Mouse (Mus musculus) MEL (cell line): Measurements from ENCODE around the gene Atp10a. TPM values are rescaled to one million over a fixed set of nuclear protein-coding genes. Genes with fewer than 3 reads are reported as not detected.

Experiments used
- DNase-seq: peaks from one replicate; pipeline ENCODE4 v3.0.0; 2011; ENCODE audit warnings: low read depth, low spot score
- H3K27ac ChIP-seq: 2 replicates; pipeline ENCODE4 v1.5.1; 2012; ENCODE audit warnings: low read depth, mild to moderate bottlenecking, control low read depth, low read length, moderate library complexity; ENCODE audit not compliant: control insufficient read depth
- H3K27me3 ChIP-seq, 2 experiments: fragments of 150-350 bp in 1 of 2; sonication (generic) in 1 of 2; 2 replicates each; pipeline ENCODE4 v1.6.1; 2012; ENCODE audit warnings: low read length in 2 of 2, mild to moderate bottlenecking in 2 of 2, improper control_type of control experiment in 1 of 2, moderate library complexity in 1 of 2; ENCODE audit not compliant: insufficient read depth in 2 of 2, control insufficient read depth in 1 of 2
- H3K36me3 ChIP-seq, 2 experiments: 2 replicates each; pipeline ENCODE4 v1.6.1; 2012 to 2014; ENCODE audit warnings: low read length in 2 of 2, improper control_type of control experiment in 1 of 2, inconsistent platforms in 1 of 2, mild to moderate bottlenecking in 1 of 2; ENCODE audit not compliant: insufficient read depth in 2 of 2, control insufficient read depth in 1 of 2
- H3K4me1 ChIP-seq, 2 experiments: fragments of 150-350 bp in 1 of 2; sonication (generic) in 1 of 2; 2 replicates each; pipeline ENCODE4 v1.6.1; 2012; ENCODE audit warnings: low read length in 2 of 2, improper control_type of control experiment in 1 of 2, mild to moderate bottlenecking in 1 of 2; ENCODE audit not compliant: insufficient read depth in 2 of 2, control insufficient read depth in 1 of 2
- H3K4me3 ChIP-seq, 2 experiments: fragments of 150-350 bp in 1 of 2; sonication (generic) in 1 of 2; 2 replicates each; pipeline ENCODE4 v1.5.1; 2012; ENCODE audit warnings: low read depth in 2 of 2, low read length in 2 of 2, mild to moderate bottlenecking in 2 of 2, moderate library complexity in 2 of 2, control low read depth in 1 of 2, improper control_type of control experiment in 1 of 2; ENCODE audit not compliant: control insufficient read depth in 1 of 2, insufficient read depth in 1 of 2
- H3K79me2 ChIP-seq: 2 replicates; pipeline ENCODE4 v1.6.1; 2012; ENCODE audit warnings: mild to moderate bottlenecking, low read length, moderate library complexity; ENCODE audit not compliant: control insufficient read depth, poor library complexity, insufficient read depth
- H3K9ac ChIP-seq: 2 replicates; pipeline ENCODE4 v1.6.1; 2012; ENCODE audit warnings: low read depth, mild to moderate bottlenecking, control low read depth, low read length, moderate library complexity; ENCODE audit not compliant: control insufficient read depth, poor library complexity, severe bottlenecking
- H3K9me3 ChIP-seq: fragments of 150-350 bp; sonication (generic); replicated peaks from 2 replicates; pipeline ENCODE4 v1.6.1; 2012; ENCODE audit warnings: mild to moderate bottlenecking, low read length, improper control_type of control experiment, moderate library complexity; ENCODE audit not compliant: insufficient read depth
- BHLHE40 ChIP-seq: IDR thresholded peaks from 2 replicates; pipeline ENCODE4 v1.6.1; 2012; ENCODE audit warnings: low read depth, mild to moderate bottlenecking, inconsistent platforms, low read length, improper control_type of control experiment, borderline replicate concordance
- CHD2 ChIP-seq: IDR thresholded peaks from 2 replicates; pipeline ENCODE4 v1.6.1; 2011; ENCODE audit warnings: low read length, improper control_type of control experiment
- CTCF ChIP-seq, 3 experiments: IDR thresholded peaks in 2 of 3; conservative IDR thresholded peaks in 1 of 3; 2 replicates each; pipeline ENCODE4 v1.5.1; 2011 to 2012; ENCODE audit warnings: low read length in 3 of 3, low read depth in 2 of 3, mild to moderate bottlenecking in 2 of 3, improper control_type of control experiment in 1 of 3, inconsistent platforms in 1 of 3, mixed read lengths in 1 of 3, moderate library complexity in 1 of 3; ENCODE audit not compliant: control insufficient read depth in 1 of 3, insufficient read depth in 1 of 3, poor library complexity in 1 of 3, severe bottlenecking in 1 of 3
- E2F4 ChIP-seq: IDR thresholded peaks from 2 replicates; pipeline ENCODE4 v1.6.1; 2011; ENCODE audit warnings: low read depth, low read length, improper control_type of control experiment, borderline replicate concordance
- ELF1 ChIP-seq: IDR thresholded peaks from 2 replicates; pipeline ENCODE4 v1.6.1; 2014; ENCODE audit warnings: low read depth, mild to moderate bottlenecking, inconsistent platforms, low read length, improper control_type of control experiment, moderate library complexity
- EP300 ChIP-seq, 2 experiments: IDR thresholded peaks; 2 replicates each; pipeline ENCODE4 v1.6.1; 2011; ENCODE audit warnings: improper control_type of control experiment in 2 of 2, low read length in 2 of 2, low read depth in 1 of 2, mild to moderate bottlenecking in 1 of 2
- ETS1 ChIP-seq: IDR thresholded peaks from 2 replicates; pipeline ENCODE4 v1.6.1; 2012; ENCODE audit warnings: low read depth, mild to moderate bottlenecking, inconsistent platforms, low read length, improper control_type of control experiment, moderate library complexity
- GABPA ChIP-seq: IDR thresholded peaks from 2 replicates; pipeline ENCODE4 v1.6.1; 2012; ENCODE audit warnings: low read depth, mild to moderate bottlenecking, inconsistent platforms, low read length, improper control_type of control experiment, moderate library complexity
- GATA1 ChIP-seq: IDR thresholded peaks from 2 replicates; pipeline ENCODE4 v1.6.1; 2011; ENCODE audit warnings: low read depth, low read length, improper control_type of control experiment
- HCFC1 ChIP-seq: IDR thresholded peaks from 2 replicates; pipeline ENCODE4 v1.6.1; 2012; ENCODE audit warnings: low read depth, mild to moderate bottlenecking, inconsistent platforms, low read length, improper control_type of control experiment, moderate library complexity
- JUND ChIP-seq: IDR thresholded peaks from 2 replicates; pipeline ENCODE4 v1.6.1; 2011; ENCODE audit warnings: low read depth, mild to moderate bottlenecking, improper control_type of control experiment, low read length
- KAT2A ChIP-seq: conservative IDR thresholded peaks from 2 replicates; pipeline ENCODE4 v1.6.1; 2012; ENCODE audit warnings: low read depth, low read length, improper control_type of control experiment, inconsistent platforms
- MAFK ChIP-seq: IDR thresholded peaks from 2 replicates; pipeline ENCODE4 v1.6.1; 2011; ENCODE audit warnings: low read depth, mild to moderate bottlenecking, low read length, improper control_type of control experiment, borderline replicate concordance
- MEF2A ChIP-seq: IDR thresholded peaks from 2 replicates; pipeline ENCODE4 v1.6.1; 2014; ENCODE audit warnings: low read depth, mild to moderate bottlenecking, inconsistent platforms, low read length, improper control_type of control experiment; ENCODE audit not compliant: poor library complexity, insufficient replicate concordance, severe bottlenecking; ENCODE audit errors: extremely low read depth
- MYC ChIP-seq: IDR thresholded peaks from 2 replicates; pipeline ENCODE4 v1.6.1; 2011; ENCODE audit warnings: low read depth, mild to moderate bottlenecking, low read length, improper control_type of control experiment, moderate library complexity
- NELFE ChIP-seq: IDR thresholded peaks from 2 replicates; pipeline ENCODE4 v1.6.1; 2011; ENCODE audit warnings: low read depth, low read length, improper control_type of control experiment
- POLR2AphosphoS2 ChIP-seq: IDR thresholded peaks from 2 replicates; pipeline ENCODE4 v1.6.1; 2011; ENCODE audit warnings: low read length, improper control_type of control experiment
- POLR2AphosphoS5 ChIP-seq: IDR thresholded peaks from 2 replicates; pipeline ENCODE4 v1.6.1; 2012; ENCODE audit warnings: low read depth, borderline replicate concordance, mild to moderate bottlenecking, inconsistent platforms, low read length, moderate library complexity, mixed read lengths
- SMC3 ChIP-seq: IDR thresholded peaks from 2 replicates; pipeline ENCODE4 v1.6.1; 2011; ENCODE audit warnings: low read depth, low read length, improper control_type of control experiment
- UBTF ChIP-seq: IDR thresholded peaks from 2 replicates; pipeline ENCODE4 v1.6.1; 2012; ENCODE audit warnings: low read depth, mild to moderate bottlenecking, inconsistent platforms, low read length, improper control_type of control experiment, moderate library complexity, borderline replicate concordance; ENCODE audit not compliant: insufficient read depth
- USF2 ChIP-seq, 2 experiments: IDR thresholded peaks; 2 replicates each; pipeline ENCODE4 v1.6.1; 2011 to 2012; ENCODE audit warnings: improper control_type of control experiment in 2 of 2, low read length in 2 of 2, borderline replicate concordance in 1 of 2, inconsistent platforms in 1 of 2, low read depth in 1 of 2, mild to moderate bottlenecking in 1 of 2; ENCODE audit not compliant: insufficient read depth in 1 of 2
- ZC3H11A ChIP-seq: IDR thresholded peaks from 2 replicates; pipeline ENCODE4 v1.6.1; 2012; ENCODE audit warnings: low read depth, mild to moderate bottlenecking, inconsistent platforms, low read length, improper control_type of control experiment
- ZKSCAN1 ChIP-seq: IDR thresholded peaks from 2 replicates; pipeline ENCODE4 v1.6.1; 2012; ENCODE audit warnings: low read depth, mild to moderate bottlenecking, inconsistent platforms, low read length, improper control_type of control experiment, moderate library complexity
- polyA plus RNA-seq, 2 experiments: library from polyadenylated mRNA; stranded (reverse) in 1 of 2; unstranded in 1 of 2; fragments of >175 nt in 1 of 2; fragments of >200 nt in 1 of 2; gene quantifications; 2 replicates each; pipeline versions ENCODE4 v1.2.1 to v1.2.4; 2012; ENCODE audit warnings: low replicate concordance in 2 of 2, low read depth in 1 of 2; ENCODE audit not compliant: insufficient read length in 2 of 2, insufficient read depth in 1 of 2, missing spikeins in 1 of 2
- total RNA-seq: library from RNA; depleted of rRNA; stranded (reverse); fragments of 300-350 nt; gene quantifications from 2 replicates; pipeline ENCODE4 v1.2.3, GENCODE M21; 2012

Atp10a gene
- total and polyA plus RNA-seq, 3 experiments = not detected

- H3K9ac ChIP-seq = no peak overlapping the region
- H3K27ac ChIP-seq = no peak overlapping the region
- no peaks in the 10 kb centered on the region for H3K36me3 ChIP-seq
- H3K27me3 ChIP-seq = no peaks in the 10 kb centered on the region
- no peaks in the 10 kb centered on the region for H3K4me1 ChIP-seq
- TF ChIP-seq ELF1 (no peak), UBTF (no peak), JUND (no peak), POLR2AphosphoS2 (no peak), GATA1 (no peak), MAFK (no peak), GABPA (no peak), HCFC1 (no peak), ZKSCAN1 (no peak), MEF2A (no peak), ETS1 (no peak), SMC3 (no peak), CHD2 (no peak), MYC (no peak), NELFE (no peak), ZC3H11A (no peak)
- no peak overlapping the region for H3K4me3 ChIP-seq
- H3K9me3 ChIP-seq = no peaks in the 10 kb centered on the region
- H3K79me2 ChIP-seq = no peaks in the 10 kb centered on the region
- DNase-seq = no peak
Observed at GRCm38 (mm10) chr7:58686997-58687396, 31.0 kb downstream of the Atp10a start.

GRCm38 (mm10) chr7:58690069-58690923, 34.3 kb downstream of the Atp10a start:
- H3K36me3 ChIP-seq = no peaks in the 10 kb centered on the region
- H3K79me2 ChIP-seq = no peaks in the 10 kb centered on the region
- TF ChIP-seq BHLHE40 (no peak), KAT2A (no peak), MAFK (no peak), CTCF (IDR thresholded peaks at IDR 0.05 in 2 of 3, conservative IDR thresholded peaks at IDR 0.05 in 1 of 3; ENCODE audit: control insufficient read depth in 1 of 3, insufficient read depth in 1 of 3, low read depth in 2 of 3, low read length in 3 of 3, poor library complexity in 1 of 3, severe bottlenecking in 1 of 3) (no peak), JUND (no peak), ETS1 (no peak), POLR2AphosphoS5 (no peak), EP300 (IDR thresholded peaks at IDR 0.05; ENCODE audit: low read depth in 1 of 2, low read length in 2 of 2) (no peak), USF2 (IDR thresholded peaks at IDR 0.05; ENCODE audit: borderline replicate concordance in 1 of 2, insufficient read depth in 1 of 2, low read depth in 1 of 2, low read length in 2 of 2) (no peak), E2F4 (no peak), ZKSCAN1 (no peak)
- no peaks in the 10 kb centered on the region for H3K4me1 ChIP-seq
- no peak for DNase-seq
- no peak overlapping the region for H3K4me3 ChIP-seq
- no peak overlapping the region for H3K27ac ChIP-seq
- H3K27me3 ChIP-seq = no peaks in the 10 kb centered on the region
- no peaks in the 10 kb centered on the region for H3K9me3 ChIP-seq
- H3K9ac ChIP-seq = no peak overlapping the region
